27 mouse cellular contexts compared by ENCODE assay signal in genomic region chr8:54446370-54446769, GRCm38 (mm10).
DNase-seq lines count a peak whose midpoint lies in the region; ATAC-seq lines count a peak whose summit lies in the region.
"Had no signal": no experiment of that assay in that cellular context is flagged by ENCODE, and none has a peak within 500 bp of the region (broad histone marks: within the 10 kb centered on the region; RNA-seq: fewer than 3 reads in every experiment).

No protein-coding gene starts in this region.

- H3K27ac ChIP-seq in kidney, embryonic 15.5 days, result no peak overlapping the region
- H3K27ac ChIP-seq in forebrain, embryonic 14.5 days (ENCODE audit: low read depth, low read length), result no peak overlapping the region
- H3K27ac ChIP-seq: embryonic facial prominence, embryonic 12.5 days; forebrain, embryonic 15.5 days; heart, embryonic 13.5 days; hindbrain, embryonic 14.5 days; layer of hippocampus, adult 2 months; limb, embryonic 13.5 days had no signal

- H3K4me3 ChIP-seq in kidney, embryonic 15.5 days (replicated peaks), result no peak overlapping the region
- no peak overlapping the region for H3K4me3 ChIP-seq in forebrain, embryonic 14.5 days (ENCODE audit: low read depth, low read length)
- H3K4me3 ChIP-seq: embryonic facial prominence, embryonic 12.5 days; forebrain, embryonic 15.5 days; heart, embryonic 13.5 days; layer of hippocampus, adult 2 months; limb, embryonic 13.5 days had no signal

- no peaks in the 10 kb centered on the region for H3K9me3 ChIP-seq in kidney, embryonic 15.5 days (replicated peaks)
- H3K9me3 ChIP-seq in forebrain, embryonic 14.5 days (replicated peaks; ENCODE audit: control insufficient read depth, low read length), result no peaks in the 10 kb centered on the region
- H3K9me3 ChIP-seq: embryonic facial prominence, embryonic 12.5 days; forebrain, embryonic 15.5 days; G1E; heart, embryonic 13.5 days; limb, embryonic 13.5 days had no signal

- no peaks in the 10 kb centered on the region for H3K36me3 ChIP-seq in kidney, embryonic 15.5 days
- no peaks in the 10 kb centered on the region for H3K36me3 ChIP-seq in forebrain, embryonic 14.5 days (ENCODE audit: control insufficient read depth, insufficient read depth, low read length)
- H3K36me3 ChIP-seq: embryonic facial prominence, embryonic 12.5 days; forebrain, embryonic 15.5 days; G1E; heart, embryonic 13.5 days; limb, embryonic 13.5 days had no signal

- H3K4me2 ChIP-seq in kidney, embryonic 15.5 days, result no peak overlapping the region
- no peak overlapping the region for H3K4me2 ChIP-seq in forebrain, embryonic 14.5 days (ENCODE audit: low read length)
- H3K4me2 ChIP-seq: embryonic facial prominence, embryonic 12.5 days; forebrain, embryonic 15.5 days; heart, embryonic 13.5 days; hindbrain, embryonic 14.5 days; limb, embryonic 13.5 days; liver, embryonic 11.5 days had no signal

- DNase-seq in kidney, adult 9 months, result peak; percentile 12
- peak; percentile 5 for DNase-seq in lung, postnatal 10 days
- DNase-seq in lung, postnatal 25 days (ENCODE audit: low spot score), result no peak
- peak; percentile 10 for DNase-seq in embryo, embryonic 10 days (ENCODE audit: low spot score)
- no peak for DNase-seq in forebrain, embryonic 14.5 days (ENCODE audit: low spot score)
- DNase-seq: adrenal gland, postnatal 10 days; cerebellum, adult 11 months; cerebellum, adult 9-11 months; gastrocnemius, postnatal 14 days; heart, postnatal 10 days; liver, postnatal 0 days; midbrain, embryonic 14.5 days; right cerebral cortex, adult 18-20 months; spleen, adult 18-20 months; thymus, postnatal 14 days had no signal

- H3K27me3 ChIP-seq in kidney, embryonic 15.5 days, result no peaks in the 10 kb centered on the region
- H3K27me3 ChIP-seq in forebrain, embryonic 14.5 days (replicated peaks; ENCODE audit: control insufficient read depth, insufficient read depth, low read length), result no peaks in the 10 kb centered on the region
- H3K27me3 ChIP-seq: embryonic facial prominence, embryonic 12.5 days; forebrain, embryonic 15.5 days; heart, embryonic 13.5 days; limb, embryonic 13.5 days had no signal

- ATAC-seq in kidney, embryonic 15.5 days (replicated peaks; ENCODE audit: low FRiP score), result no peak
- ATAC-seq in monocyte, adult 5-6 weeks (replicated peaks; ENCODE audit: insufficient number of reproducible peaks, low FRiP score, low TSS enrichment, poor library complexity, severe bottlenecking), result 0 out of 2 replicates have a peak, but pooled peaks have one; percentile 40
- no peak for ATAC-seq in forebrain, embryonic 14.5 days
- no peak for ATAC-seq in frontal cortex, adult (ENCODE audit: low TSS enrichment)
- ATAC-seq: forebrain, embryonic 15.5 days; intestine, postnatal 0 days; liver, postnatal 0 days had no signal

- H3K4me1 ChIP-seq in kidney, embryonic 15.5 days, result no peaks in the 10 kb centered on the region
- no peaks in the 10 kb centered on the region for H3K4me1 ChIP-seq in forebrain, embryonic 14.5 days (ENCODE audit: control insufficient read depth, insufficient read depth, low read length)
- H3K4me1 ChIP-seq: embryonic facial prominence, embryonic 12.5 days; forebrain, embryonic 15.5 days; limb, embryonic 13.5 days had no signal

- no peak overlapping the region for H3K9ac ChIP-seq in kidney, embryonic 15.5 days
- no peak overlapping the region for H3K9ac ChIP-seq in forebrain, embryonic 14.5 days (ENCODE audit: low read length)
- H3K9ac ChIP-seq: embryonic facial prominence, embryonic 12.5 days; forebrain, embryonic 15.5 days; heart, embryonic 13.5 days; hindbrain, embryonic 14.5 days; limb, embryonic 13.5 days; liver, postnatal 0 days had no signal

- 40% methylated on average over 5 of the region's 5 CpGs for WGBS in kidney, embryonic 15.5 days
- 30% methylated on average over 5 of the region's 5 CpGs for WGBS in forebrain, embryonic 14.5 days

Comparison
In these comparisons a context has a peak if more than half of its experiments do, and no peak if none do; other contexts are left out.
1. DNase-seq: peak in kidney, adult 9 months (single experiment), lung, postnatal 10 days (single experiment) and embryo, embryonic 10 days (single experiment); none in lung, postnatal 25 days (single experiment) and forebrain, embryonic 14.5 days (single experiment).